Mouse (Mus musculus) midbrain, embryonic 16.5 days (tissue): ENCODE results near the gene Wdr61. TPM values are rescaled to one million over a fixed set of nuclear protein-coding genes. Genes with fewer than 3 reads are reported as not detected.

Experiments used
- ATAC-seq: fragments of 200-750 bp; cut with Nextera tagmentation; 2 replicates; pipeline ENCODE4 v1.8.0; 2017; ENCODE audit warnings: moderate TSS enrichment
- H3K27ac ChIP-seq: fragments of 300-500 bp; sonication (generic); 2 replicates; pipeline ENCODE4 v1.5.1; 2014; ENCODE audit warnings: mild to moderate bottlenecking, low read length, mixed read lengths
- H3K27me3 ChIP-seq: fragments of 300-500 bp; sonication (generic); 2 replicates; pipeline ENCODE4 v1.6.1; 2014; ENCODE audit warnings: low read depth, low read length, mixed read lengths; ENCODE audit not compliant: control insufficient read depth, insufficient read depth
- H3K36me3 ChIP-seq: fragments of 300-500 bp; sonication (generic); 2 replicates; pipeline ENCODE4 v1.6.1; 2014; ENCODE audit warnings: mild to moderate bottlenecking, low read length, moderate library complexity, mixed read lengths; ENCODE audit not compliant: control insufficient read depth, insufficient read depth
- H3K4me1 ChIP-seq: fragments of 300-500 bp; sonication (generic); 2 replicates; pipeline ENCODE4 v1.6.1; 2014; ENCODE audit warnings: mild to moderate bottlenecking, low read length, mixed read lengths; ENCODE audit not compliant: control insufficient read depth, insufficient read depth
- H3K4me2 ChIP-seq: fragments of 300-500 bp; sonication (generic); 2 replicates; pipeline ENCODE4 v1.6.1; 2014; ENCODE audit warnings: mild to moderate bottlenecking, low read length, mixed read lengths
- H3K4me3 ChIP-seq: fragments of 300-500 bp; sonication (generic); 2 replicates; pipeline ENCODE4 v1.5.1; 2014; ENCODE audit warnings: low read depth, mild to moderate bottlenecking, low read length, moderate library complexity, mixed read lengths
- H3K9ac ChIP-seq: fragments of 300-500 bp; sonication (generic); 2 replicates; pipeline ENCODE4 v1.6.1; 2014; ENCODE audit warnings: low read depth, low read length, mixed read lengths
- H3K9me3 ChIP-seq: fragments of 300-500 bp; sonication (generic); replicated peaks from 2 replicates; pipeline ENCODE4 v1.6.1; 2014; ENCODE audit warnings: mild to moderate bottlenecking, low read length, mixed read lengths; ENCODE audit not compliant: control insufficient read depth, poor library complexity, severe bottlenecking
- WGBS: fragments of 180-500 bp; shearing (Covaris S2); extraction: QIAGEN DNeasy Blood & Tissue Kit; methylation state at CpG from one replicate; pipeline ENCODE4 v1.1.7; 2014; 5-methylcytosine and 5-hydroxymethylcytosine counted together
- polyA plus RNA-seq: library from polyadenylated mRNA; unstranded; fragments of >200 nt; fragmentation: Nextera tagmentation; extraction: Ambion mirVana; gene quantifications from 2 replicates; pipeline ENCODE4 v1.2.1, GENCODE M21; 2015

The Wdr61 gene
- polyA plus RNA-seq, 1 experiment from 2014 or later = 91.9 TPM

GRCm38 (mm10) chr9:54707288-54707999 is 26.9 kb downstream of the Wdr61 start:
- H3K9ac ChIP-seq = no peak overlapping the region
- peaks cover 2% of the 10 kb centered on the region; the same call in 1 of the 2 replicates for H3K36me3 ChIP-seq
- no peak overlapping the region for H3K27ac ChIP-seq
- H3K4me2 ChIP-seq = no peak overlapping the region
- WGBS = 27% methylated on average over 8 of the region's 8 CpGs
- no peaks in the 10 kb centered on the region for H3K27me3 ChIP-seq
- ATAC-seq = no peak
- H3K4me3 ChIP-seq = no peak overlapping the region
- H3K9me3 ChIP-seq = no peaks in the 10 kb centered on the region
- no peaks in the 10 kb centered on the region for H3K4me1 ChIP-seq

- 0 out of 2 replicates have a peak, but pooled peaks have one; percentile 52 for ATAC-seq
- Histone ChIP-seq H3K4me1 (no peaks in the 10 kb centered on the region), H3K9ac (no peak overlapping the region), H3K4me2 (no peak overlapping the region), H3K36me3 (no peaks in the 10 kb centered on the region), H3K27me3 (no peaks in the 10 kb centered on the region), H3K9me3 (no peaks in the 10 kb centered on the region), H3K4me3 (no peak overlapping the region), H3K27ac (no peak overlapping the region)
- 30% methylated on average over 1 of the region's 1 CpGs for WGBS
Observed at GRCm38 (mm10) chr9:54705561-54705960, 28.8 kb downstream of the Wdr61 start.

- Histone ChIP-seq H3K4me2 (no peak overlapping the region), H3K4me1 (peaks cover 6% of the 10 kb centered on the region), H3K9ac (no peak overlapping the region), H3K4me3 (no peak overlapping the region), H3K36me3 (no peaks in the 10 kb centered on the region), H3K27me3 (no peaks in the 10 kb centered on the region), H3K27ac (no peak overlapping the region), H3K9me3 (no peaks in the 10 kb centered on the region)
- no peak for ATAC-seq
- WGBS = 78% methylated on average over 5 of the region's 5 CpGs
Observed at GRCm38 (mm10) chr9:54704361-54704760, 30.0 kb downstream of the Wdr61 start.

GRCm38 (mm10) chr9:54702581-54702980 is 31.7 kb downstream of the Wdr61 start:
- Histone ChIP-seq H3K27me3 (peaks cover 7% of the 10 kb centered on the region; the same call in 1 of the 2 replicates), H3K4me1 (peaks cover 6% of the 10 kb centered on the region), H3K9ac (no peak overlapping the region), H3K27ac (no peak overlapping the region), H3K36me3 (no peaks in the 10 kb centered on the region), H3K4me3 (no peak overlapping the region), H3K4me2 (no peak overlapping the region), H3K9me3 (no peaks in the 10 kb centered on the region)
- ATAC-seq = no peak
- WGBS = 86% methylated on average over 2 of the region's 2 CpGs

- Histone ChIP-seq H3K36me3 (no peaks in the 10 kb centered on the region), H3K9ac (no peak overlapping the region), H3K27ac (no peak overlapping the region), H3K4me1 (peaks cover 6% of the 10 kb centered on the region), H3K27me3 (peaks cover 8% of the 10 kb centered on the region; the same call in 1 of the 2 replicates), H3K4me3 (no peak overlapping the region), H3K4me2 (peak overlapping the region; percentile 76), H3K9me3 (no peaks in the 10 kb centered on the region)
- no peak for ATAC-seq
- 83% methylated on average over 7 of the region's 7 CpGs for WGBS
Observed at GRCm38 (mm10) chr9:54700746-54701145, 33.6 kb downstream of the Wdr61 start.

GRCm38 (mm10) chr9:54700174-54700475 is 34.2 kb downstream of the Wdr61 start:
- Histone ChIP-seq H3K9ac (peak overlapping the region; percentile 83), H3K4me3 (peak overlapping the region; percentile 81), H3K4me2 (peak overlapping the region; percentile 76), H3K9me3 (no peaks in the 10 kb centered on the region), H3K27me3 (peaks cover 8% of the 10 kb centered on the region; the same call in 1 of the 2 replicates), H3K27ac (no peak overlapping the region), H3K36me3 (no peaks in the 10 kb centered on the region), H3K4me1 (peaks cover 6% of the 10 kb centered on the region)
- ATAC-seq = peak; percentile 8; the same call in 1 of the 2 replicates
- 30% methylated on average over 9 of the region's 9 CpGs for WGBS

- Histone ChIP-seq H3K36me3 (no peaks in the 10 kb centered on the region), H3K9me3 (no peaks in the 10 kb centered on the region), H3K4me2 (peak overlapping the region; percentile 76), H3K27ac (0 out of 2 replicates have a peak overlapping the region, but pooled peaks have one; percentile 22), H3K9ac (peak overlapping the region; percentile 83), H3K4me3 (peak overlapping the region; percentile 81), H3K27me3 (peaks cover 8% of the 10 kb centered on the region; the same call in 1 of the 2 replicates), H3K4me1 (peaks cover 6% of the 10 kb centered on the region)
- under 1% methylated on average over 77 of the region's 92 CpGs for WGBS
- ATAC-seq = peak; percentile 81
Observed at GRCm38 (mm10) chr9:54699345-54700173, 34.8 kb downstream of the Wdr61 start.

GRCm38 (mm10) chr9:54699087-54699344 is 35.3 kb downstream of the Wdr61 start:
- Histone ChIP-seq H3K4me1 (peaks cover 6% of the 10 kb centered on the region), H3K4me2 (peak overlapping the region; percentile 76), H3K36me3 (no peaks in the 10 kb centered on the region), H3K4me3 (peak overlapping the region; percentile 81), H3K9me3 (no peaks in the 10 kb centered on the region), H3K27ac (no peak overlapping the region), H3K27me3 (peaks cover 8% of the 10 kb centered on the region; the same call in 1 of the 2 replicates), H3K9ac (peak overlapping the region; percentile 83)
- 7% methylated on average over 27 of the region's 27 CpGs for WGBS
- peak; percentile 66; the same call in 1 of the 2 replicates for ATAC-seq
